Comparison of ENCODE assay signal across 17 mouse cellular contexts in the genomic region with DNA sequence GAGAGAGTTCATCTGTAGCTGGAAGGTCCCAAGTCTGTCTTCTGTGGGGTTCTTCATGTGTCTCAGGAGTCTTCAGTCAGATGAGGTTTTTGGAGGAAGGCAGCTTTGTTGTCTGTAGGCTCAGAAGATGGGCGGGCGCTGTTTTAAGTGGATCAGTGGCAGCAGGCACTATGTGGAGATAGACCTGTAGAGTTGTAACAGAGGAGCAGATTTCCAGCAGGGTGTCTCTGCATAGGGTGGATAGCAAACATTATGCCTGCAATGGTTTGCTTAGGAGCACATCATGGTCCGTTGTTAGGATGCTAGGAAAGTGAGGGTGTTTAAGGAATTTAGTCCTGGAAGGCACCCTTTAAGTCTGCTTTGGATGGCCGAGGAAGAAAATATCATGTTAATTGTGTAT. TPM values are rescaled to one million over a fixed set of nuclear protein-coding genes. Genes with fewer than 3 reads are reported as not detected.
DNase-seq lines count a peak whose midpoint lies in the region; ATAC-seq and TF ChIP-seq lines count a peak whose summit lies in the region.
"Had no signal": no experiment of that assay in that cellular context is flagged by ENCODE, and none has a peak within 500 bp of the region (broad histone marks: within the 10 kb centered on the region; RNA-seq: fewer than 3 reads in every experiment).

No protein-coding gene starts in this region.

- no peaks in the 10 kb centered on the region for H3K36me3 ChIP-seq in heart, postnatal 0 days (replicated peaks; ENCODE audit: control insufficient read depth, insufficient read depth, low read length)
- H3K36me3 ChIP-seq in liver, postnatal 0 days (replicated peaks; ENCODE audit: insufficient read depth, low read length), result no peaks in the 10 kb centered on the region
- H3K36me3 ChIP-seq: neural tube, embryonic 15.5 days had no signal

- no peak for TF ChIP-seq EP300 in heart, postnatal 0 days (IDR thresholded peaks at IDR 0.05; ENCODE audit: low read depth)
- TF ChIP-seq EP300 in liver, postnatal 0 days (IDR thresholded peaks at IDR 0.05; ENCODE audit: low read depth), result no peak

- intact Hi-C loops in heart, postnatal 25 days (cut with DNase I), result no loop called here

- H3K4me3 ChIP-seq in heart, postnatal 0 days (ENCODE audit: low read depth, low read length), result no peak overlapping the region
- H3K4me3 ChIP-seq in liver, postnatal 0 days (ENCODE audit: low read depth, low read length), result no peak overlapping the region

- 41% methylated on average over 4 of the region's 4 CpGs for WGBS in heart, postnatal 0 days
- 43% methylated on average over 4 of the region's 4 CpGs for WGBS in liver, postnatal 0 days (ENCODE audit: insufficient replicate concordance)

- H3K4me1 ChIP-seq in heart, postnatal 0 days (ENCODE audit: control insufficient read depth, insufficient read depth), result 0 out of 2 replicates have a peak, but pooled peaks cover 3% of the 10 kb centered on the region
- peaks cover 4% of the 10 kb centered on the region; the same call in 1 of the 2 replicates for H3K4me1 ChIP-seq in liver, postnatal 0 days (ENCODE audit: insufficient read depth)

- no peak overlapping the region for H3K9ac ChIP-seq in heart, postnatal 0 days (replicated peaks; ENCODE audit: low read depth, low read length)
- H3K9ac ChIP-seq in liver, postnatal 0 days (replicated peaks), result no peak overlapping the region

- H3K27me3 ChIP-seq in heart, postnatal 0 days (ENCODE audit: control insufficient read depth, insufficient read depth, low read length), result no peaks in the 10 kb centered on the region
- H3K27me3 ChIP-seq in liver, postnatal 0 days (ENCODE audit: insufficient read depth, low read length), result no peaks in the 10 kb centered on the region
- H3K27me3 ChIP-seq: neural tube, embryonic 15.5 days had no signal

- TF ChIP-seq CTCF in heart, postnatal 0 days (IDR thresholded peaks at IDR 0.05; ENCODE audit: low read depth), result no peak
- no peak for TF ChIP-seq CTCF in liver, postnatal 0 days (IDR thresholded peaks at IDR 0.05; ENCODE audit: low read depth)

- H3K4me2 ChIP-seq in heart, postnatal 0 days (ENCODE audit: low read depth, low read length), result peak overlapping the region; percentile 78; the same call in 1 of the 2 replicates
- H3K4me2 ChIP-seq in liver, postnatal 0 days (ENCODE audit: low read depth, low read length), result 0 out of 2 replicates have a peak overlapping the region, but pooled peaks have one; percentile 69

- peak; percentile 10 for DNase-seq in embryo, embryonic 10.5 days (ENCODE audit: low spot score)
- no peak for DNase-seq in embryo, embryonic 9.5 days (ENCODE audit: extremely low spot score)
- DNase-seq in heart, postnatal 0 days (ENCODE audit: low spot score), result no peak
- DNase-seq in heart, postnatal 25 days (ENCODE audit: low spot score), result no peak
- DNase-seq in retina, postnatal 1 day, result peak; percentile 6
- no peak for DNase-seq in retina, embryonic 14.5 days (ENCODE audit: low spot score)
- no peak for DNase-seq in liver, postnatal 0 days
- DNase-seq: cerebellum, adult 9-10 months; gastrocnemius, postnatal 36 days had no signal

- no peak for ATAC-seq in heart, postnatal 0 days (ENCODE audit: insufficient read depth, low read depth)
- ATAC-seq in liver, postnatal 0 days, result no peak
- no peak for ATAC-seq in megakaryocyte-erythroid progenitor cell, adult 5-6 weeks (replicated peaks; ENCODE audit: low FRiP score, low TSS enrichment, poor library complexity, severe bottlenecking)
- ATAC-seq: inflammation-experienced regulatory T-cells, adult 6 months had no signal

- no peaks in the 10 kb centered on the region for H3K9me3 ChIP-seq in heart, postnatal 0 days (replicated peaks; ENCODE audit: control insufficient read depth, low read length)
- H3K9me3 ChIP-seq in liver, postnatal 0 days (ENCODE audit: low read length), result no peaks in the 10 kb centered on the region
- H3K9me3 ChIP-seq: neural tube, embryonic 15.5 days had no signal

- no peak overlapping the region for H3K27ac ChIP-seq in heart, postnatal 0 days (ENCODE audit: low read depth)
- 0 out of 2 replicates have a peak overlapping the region, but pooled peaks have one; percentile 26 for H3K27ac ChIP-seq in liver, postnatal 0 days (ENCODE audit: low read depth)
- H3K27ac ChIP-seq: kidney, postnatal 0 days; neural tube, embryonic 15.5 days had no signal

RNA-seq across cellular contexts. Expression of gene Klrb1f, which starts 2.7 kb away (rescaled TPM):
- not detected in 2 replicates for total RNA-seq in heart, postnatal 0 days (2014; rRNA removed; ENCODE audit: low replicate concordance)
- 0.23 and 0.34 TPM in 2 replicates for polyA plus RNA-seq in heart, postnatal 0 days (2015; fragmentation: Nextera tagmentation; extraction: Ambion mirVana)
- not detected for total RNA-seq in heart, postnatal 25 days (2021)
- polyA plus RNA-seq in liver, postnatal 0 days (2015; fragmentation: Nextera tagmentation; extraction: Ambion mirVana), result 0.27 and 0.59 TPM in 2 replicates
- total RNA-seq in megakaryocyte-erythroid progenitor cell, adult 5-6 weeks (2014; fragmentation: Nextera tagmentation), result 0.96 TPM in 1 of 2 replicates, not detected in the other
- 1.6 and 3.3 TPM in 2 replicates for total RNA-seq in megakaryocyte-erythroid progenitor cell, adult 5-6 weeks (2017)
- total RNA-seq: gastrocnemius, postnatal 36 days; layer of hippocampus, adult 8-10 months; liver, adult 2 months had no signal
- polyA plus RNA-seq: erythroblast, embryonic 14.5 days; liver, adult 2 months; testis, adult 2 months had no signal

RNA-seq across cellular contexts. Expression of gene Clec2e, which starts 52.3 kb away (rescaled TPM):
- total RNA-seq in heart, postnatal 0 days (2014; rRNA removed; ENCODE audit: low replicate concordance), result not detected in 2 replicates
- polyA plus RNA-seq in heart, postnatal 0 days (2015; fragmentation: Nextera tagmentation; extraction: Ambion mirVana), result not detected in 2 replicates
- total RNA-seq in heart, postnatal 25 days (2021), result under 1 TPM; 0.10 to 0.20 TPM
- not detected in 2 replicates for polyA plus RNA-seq in liver, postnatal 0 days (2015; fragmentation: Nextera tagmentation; extraction: Ambion mirVana)
- total RNA-seq in megakaryocyte-erythroid progenitor cell, adult 5-6 weeks (2014; fragmentation: Nextera tagmentation), result not detected in 2 replicates
- total RNA-seq in megakaryocyte-erythroid progenitor cell, adult 5-6 weeks (2017), result not detected in 2 replicates
- total RNA-seq: layer of hippocampus, adult 8-10 months; liver, adult 2 months had no signal
- polyA plus RNA-seq: erythroblast, embryonic 14.5 days; inflammation-experienced regulatory T-cells, adult 6 months; kidney, postnatal 0 days; neural tube, embryonic 15.5 days; testis, adult 2 months had no signal

Comparison
In these comparisons a context has a peak if more than half of its experiments do, and no peak if none do; other contexts are left out.
1. DNase-seq: peak in embryo, embryonic 10.5 days (single experiment) and retina, postnatal 1 day (single experiment); none in embryo, embryonic 9.5 days (single experiment), heart, postnatal 0 days (single experiment), heart, postnatal 25 days (single experiment), retina, embryonic 14.5 days (single experiment) and liver, postnatal 0 days (single experiment).